32 mouse cellular contexts compared by ENCODE assay signal in the genomic region with DNA sequence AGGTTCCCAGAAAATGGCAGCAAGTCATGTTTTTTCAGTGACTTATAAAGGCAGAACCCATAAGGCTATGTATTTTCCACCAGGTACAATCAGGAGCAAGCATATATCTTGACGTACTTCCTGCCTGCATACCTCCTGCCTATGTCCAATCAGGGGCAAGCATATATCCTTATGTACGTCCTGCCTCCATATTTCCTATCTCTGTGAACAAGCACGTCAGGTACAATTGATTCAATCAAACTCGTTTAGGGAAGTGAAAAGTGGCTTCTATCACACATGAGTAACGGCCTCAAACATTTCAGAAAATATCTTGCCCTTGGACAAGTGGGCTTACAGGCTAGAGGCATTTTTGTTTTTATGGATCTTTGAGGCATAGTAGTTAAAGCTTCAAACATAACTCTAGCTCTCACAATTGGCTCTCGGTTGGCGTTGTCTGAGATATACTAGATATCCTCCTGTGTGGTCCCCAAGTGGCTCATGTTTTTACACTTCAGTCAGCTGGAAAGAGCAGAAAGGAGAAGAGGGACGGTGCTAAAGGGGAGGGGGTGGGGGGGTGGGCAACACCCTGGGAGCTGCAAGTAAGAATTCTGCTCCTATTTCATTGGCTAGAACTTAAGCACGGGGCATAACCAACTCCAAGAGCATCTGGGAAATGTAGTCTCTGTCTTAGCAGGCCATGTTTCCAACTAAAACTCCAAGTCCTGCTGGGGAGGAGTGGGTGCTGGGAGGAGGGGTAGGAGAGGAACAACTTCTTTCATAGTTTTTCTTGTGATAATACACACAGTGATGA. TPM values are rescaled to one million over a fixed set of nuclear protein-coding genes. Genes with fewer than 3 reads are reported as not detected.
A peak's percentile ranks its signal among the peaks of the same experiment; 100 is the strongest.
DNase-seq lines count a peak whose midpoint lies in the region; ATAC-seq lines count a peak whose summit lies in the region.
"Had no signal": no experiment of that assay in that cellular context is flagged by ENCODE, and none has a peak within 500 bp of the region (broad histone marks: within the 10 kb centered on the region; RNA-seq: fewer than 3 reads in every experiment).

No protein-coding gene starts in this region.

- H3K4me2 ChIP-seq in kidney, embryonic 15.5 days: no peak overlapping the region
- H3K4me2 ChIP-seq in neural tube, embryonic 15.5 days: no peak overlapping the region
- H3K4me2 ChIP-seq: embryonic facial prominence, embryonic 13.5 days; heart, embryonic 13.5 days; hindbrain, embryonic 15.5 days; liver, embryonic 11.5 days; midbrain, embryonic 12.5 days; neural tube, embryonic 13.5 days had no signal

- peaks cover 13% of the 10 kb centered on the region; the same call in 1 of the 2 replicates for H3K4me1 ChIP-seq in kidney, embryonic 15.5 days
- peaks cover 3% of the 10 kb centered on the region; the same call in 1 of the 2 replicates for H3K4me1 ChIP-seq in neural tube, embryonic 15.5 days
- H3K4me1 ChIP-seq: forebrain, embryonic 10.5 days; megakaryocyte, embryonic 14.5 days; midbrain, embryonic 12.5 days; neural tube, embryonic 13.5 days had no signal

- no peaks in the 10 kb centered on the region for H3K27me3 ChIP-seq in kidney, embryonic 15.5 days
- no peaks in the 10 kb centered on the region for H3K27me3 ChIP-seq in neural tube, embryonic 15.5 days (replicated peaks)
- H3K27me3 ChIP-seq: embryonic facial prominence, embryonic 13.5 days; heart, embryonic 13.5 days; hindbrain, embryonic 15.5 days; midbrain, embryonic 12.5 days; neural tube, embryonic 13.5 days; Patski had no signal

- DNase-seq in kidney, adult 9 months: no peak
- DNase-seq in neural tube, embryonic 10.5 days (ENCODE audit: extremely low spot score, low spot score): no peak
- DNase-seq in ovary, postnatal 36 days (ENCODE audit: low spot score): no peak
- no peak for DNase-seq in adrenal gland, postnatal 14 days
- DNase-seq: adrenal gland, postnatal 10 days; cerebellum, adult 11-12 months; cerebellum, adult 9-11 months; gastrocnemius, adult 2 months; heart, postnatal 10 days; kidney, adult 2 months; lung, adult 18-20 months; lung, postnatal 4 days; right cerebral cortex, adult 18-20 months; spleen, adult 18-20 months; thymus, postnatal 4 days had no signal

- ATAC-seq in kidney, embryonic 15.5 days (replicated peaks; ENCODE audit: low FRiP score): peak; percentile 77
- ATAC-seq in neural tube, embryonic 15.5 days (ENCODE audit: low FRiP score): peak; percentile 31; the same call in 1 of the 2 replicates
- 0 out of 2 replicates have a peak, but pooled peaks have one; percentile 27 for ATAC-seq in granulocyte monocyte progenitor cell, adult 5-6 weeks (replicated peaks; ENCODE audit: poor library complexity, severe bottlenecking)
- ATAC-seq: forebrain, embryonic 16.5 days; lung, postnatal 0 days; Patski had no signal

- no peaks in the 10 kb centered on the region for H3K9me3 ChIP-seq in kidney, embryonic 15.5 days (replicated peaks)
- no peaks in the 10 kb centered on the region for H3K9me3 ChIP-seq in neural tube, embryonic 15.5 days (replicated peaks)
- H3K9me3 ChIP-seq: embryonic facial prominence, embryonic 13.5 days; forebrain, embryonic 10.5 days; G1E; heart, embryonic 13.5 days; hindbrain, embryonic 15.5 days; megakaryocyte, embryonic 14.5 days; midbrain, embryonic 12.5 days; neural tube, embryonic 13.5 days had no signal

- H3K36me3 ChIP-seq in kidney, embryonic 15.5 days: peaks cover 25% of the 10 kb centered on the region
- H3K36me3 ChIP-seq in neural tube, embryonic 15.5 days: peaks cover 32% of the 10 kb centered on the region

- H3K27ac ChIP-seq in kidney, embryonic 15.5 days: no peak overlapping the region
- H3K27ac ChIP-seq in neural tube, embryonic 15.5 days (replicated peaks): no peak overlapping the region
- H3K27ac ChIP-seq: embryonic facial prominence, embryonic 13.5 days; forebrain, embryonic 10.5 days; gastrocnemius, adult 2 months; heart, embryonic 13.5 days; hindbrain, embryonic 15.5 days; midbrain, embryonic 12.5 days; neural tube, embryonic 13.5 days; stomach, postnatal 0 days had no signal

- 60% methylated on average over 9 of the region's 9 CpGs for WGBS in kidney, embryonic 15.5 days
- WGBS in neural tube, embryonic 15.5 days: 77% methylated on average over 9 of the region's 9 CpGs

- no peak overlapping the region for H3K4me3 ChIP-seq in kidney, embryonic 15.5 days (replicated peaks)
- H3K4me3 ChIP-seq in neural tube, embryonic 15.5 days (replicated peaks): no peak overlapping the region
- H3K4me3 ChIP-seq: embryonic facial prominence, embryonic 13.5 days; forebrain, embryonic 10.5 days; gastrocnemius, adult 2 months; heart, embryonic 13.5 days; hindbrain, embryonic 15.5 days; megakaryocyte, embryonic 14.5 days; midbrain, embryonic 12.5 days; myocyte; neural tube, embryonic 13.5 days had no signal

- no peak overlapping the region for H3K9ac ChIP-seq in kidney, embryonic 15.5 days
- H3K9ac ChIP-seq in neural tube, embryonic 15.5 days (replicated peaks): no peak overlapping the region
- H3K9ac ChIP-seq: embryonic facial prominence, embryonic 13.5 days; heart, embryonic 13.5 days; hindbrain, embryonic 15.5 days; midbrain, embryonic 12.5 days; neural tube, embryonic 13.5 days had no signal

RNA-seq across cellular contexts. Expression of a gene that starts 28.9 kb away (rescaled TPM):
- 35.2 and 36.3 TPM in 2 replicates for polyA plus RNA-seq in kidney, embryonic 15.5 days (2015; fragmentation: Nextera tagmentation; extraction: Ambion mirVana)
- polyA plus RNA-seq in neural tube, embryonic 15.5 days (2015; fragmentation: Nextera tagmentation; extraction: Ambion mirVana): 69.1 and 76.0 TPM in 2 replicates
- total RNA-seq in granulocyte monocyte progenitor cell, adult 5-6 weeks (2014; fragmentation: Nextera tagmentation): 2.6 TPM in 1 of 2 replicates, not detected in the other
- total RNA-seq in granulocyte monocyte progenitor cell, adult 5-6 weeks (2017): 10.9 and 11.0 TPM in 2 replicates
- 137 and 170 TPM in 2 replicates for total RNA-seq in adrenal gland, postnatal 14 days (2021)

Comparison
In these comparisons a context has a peak if more than half of its experiments do, and no peak if none do; other contexts are left out.
1. ATAC-seq: peak in every context shown above with its lines; median percentile 77 in kidney, embryonic 15.5 days; 31 in neural tube, embryonic 15.5 days; 27 in granulocyte monocyte progenitor cell, adult 5-6 weeks.
2. RNA of a gene that starts 28.9 kb away (total RNA-seq): 137 to 170 TPM in adrenal gland, postnatal 14 days; 2.6 to 11.0 TPM in granulocyte monocyte progenitor cell, adult 5-6 weeks; every median in the first group is over 10 times any median in the second.